Mouse (Mus musculus): ENCODE measurements at regions not wholly inside any gene's neighbourhood (a gene's known extent, or its start where the extent isn't known, plus 50 kb on each side); places are given as distances from the start of the nearest gene placed in this dataset.
A peak's percentile ranks its signal among the peaks of the same experiment; 100 is the strongest.

DNA sequence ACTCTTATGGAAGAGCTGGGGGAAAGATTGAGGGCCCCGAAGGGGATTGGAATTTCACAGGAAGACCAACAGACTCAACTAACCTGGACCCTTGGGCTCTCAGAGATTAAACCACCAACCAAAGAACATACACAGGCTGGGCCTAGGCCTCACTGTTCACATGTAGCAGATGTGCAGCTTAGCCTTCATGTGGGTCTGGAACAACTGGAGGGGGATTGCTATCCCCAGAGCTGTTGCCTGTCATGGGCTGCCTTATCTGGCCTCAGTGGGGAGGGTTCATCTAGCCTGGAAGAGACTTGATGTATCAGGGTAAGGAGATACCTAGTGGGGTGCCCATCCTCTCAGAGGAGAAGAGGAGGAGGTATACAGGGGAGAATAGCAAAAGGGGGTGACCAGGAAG is 103.2 kb upstream of the Vangl1 start:
- H3K9me3 ChIP-seq (ENCODE audit: control insufficient read depth, low read length): no peaks in the 10 kb centered on the region
- H3K36me3 ChIP-seq (ENCODE audit: control insufficient read depth, insufficient read depth, low read length): no peaks in the 10 kb centered on the region
- no peak overlapping the region for H3K27ac ChIP-seq (replicated peaks; ENCODE audit: low read depth, low read length)
- no peaks in the 10 kb centered on the region for H3K4me1 ChIP-seq (ENCODE audit: control insufficient read depth, insufficient read depth, low read length)
- no peak overlapping the region for H3K4me3 ChIP-seq (ENCODE audit: low read depth, low read length)
- ATAC-seq (ENCODE audit: low read depth) (no peak), DNase-seq (ENCODE audit: low spot score) (no peak)
- 86% methylated on average over 1 of the region's 1 CpGs for WGBS
- H3K27me3 ChIP-seq (replicated peaks; ENCODE audit: control insufficient read depth, insufficient read depth, low read length): no peaks in the 10 kb centered on the region
- no peak overlapping the region for H3K4me2 ChIP-seq (ENCODE audit: low read depth, low read length)
- H3K9ac ChIP-seq (ENCODE audit: low read depth, low read length): no peak overlapping the region

DNA sequence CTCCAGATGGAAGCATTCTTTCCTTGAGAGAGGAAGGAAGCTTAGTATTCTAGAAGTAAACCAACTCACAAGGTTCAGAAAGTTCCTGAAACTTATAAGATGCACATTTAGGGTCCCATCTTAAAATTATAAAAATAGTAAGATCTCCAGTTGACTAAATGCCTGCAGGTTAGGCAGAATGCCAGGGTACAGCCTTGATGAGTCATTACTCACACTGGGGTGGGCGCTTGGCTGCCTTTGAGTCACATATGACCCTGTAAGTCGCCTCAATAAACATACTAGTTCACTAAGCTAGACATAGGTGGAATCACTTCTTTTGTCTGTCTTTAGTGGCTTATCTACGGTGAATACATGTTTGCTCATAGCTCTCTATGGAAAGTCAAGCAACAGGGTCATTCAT is 87.9 kb upstream of the Vangl1 start:
- 87% methylated on average over 3 of the region's 3 CpGs for WGBS
- Histone ChIP-seq H3K27me3 (replicated peaks; ENCODE audit: control insufficient read depth, insufficient read depth, low read length) (no peaks in the 10 kb centered on the region), H3K36me3 (ENCODE audit: control insufficient read depth, insufficient read depth, low read length) (no peaks in the 10 kb centered on the region), H3K27ac (replicated peaks; ENCODE audit: low read depth, low read length) (no peak overlapping the region), H3K4me2 (ENCODE audit: low read depth, low read length) (no peak overlapping the region), H3K4me3 (ENCODE audit: low read depth, low read length) (no peak overlapping the region), H3K4me1 (ENCODE audit: control insufficient read depth, insufficient read depth, low read length) (no peaks in the 10 kb centered on the region), H3K9ac (ENCODE audit: low read depth, low read length) (no peak overlapping the region), H3K9me3 (ENCODE audit: control insufficient read depth, low read length) (no peaks in the 10 kb centered on the region)
- ATAC-seq (ENCODE audit: low read depth) (no peak), DNase-seq (ENCODE audit: low spot score) (no peak)

DNA sequence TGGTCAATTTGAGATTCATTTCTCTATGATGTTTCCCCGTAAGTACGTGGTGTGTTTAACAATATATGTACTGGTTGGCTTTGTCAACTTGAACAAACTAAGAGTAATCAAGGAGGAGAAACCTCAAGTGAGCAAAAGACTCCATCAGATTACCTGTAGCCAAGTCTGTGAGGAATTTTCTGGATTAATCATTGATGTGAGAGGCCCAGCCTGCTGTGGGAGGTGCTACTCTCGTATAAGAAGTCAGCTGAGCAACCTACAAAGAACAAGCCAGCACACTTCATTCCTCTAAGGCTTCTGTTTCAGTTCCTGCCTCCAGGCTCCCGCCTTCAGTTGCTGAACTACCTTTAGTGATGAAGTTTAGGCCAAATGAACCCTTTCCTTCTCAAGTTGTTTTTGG is 77.5 kb upstream of the Vangl1 start:
- DNase-seq (ENCODE audit: low spot score) (no peak), ATAC-seq (ENCODE audit: low read depth) (no peak)
- Histone ChIP-seq H3K4me3 (ENCODE audit: low read depth, low read length) (no peak overlapping the region), H3K27me3 (replicated peaks; ENCODE audit: control insufficient read depth, insufficient read depth, low read length) (no peaks in the 10 kb centered on the region), H3K36me3 (ENCODE audit: control insufficient read depth, insufficient read depth, low read length) (no peaks in the 10 kb centered on the region), H3K9ac (ENCODE audit: low read depth, low read length) (no peak overlapping the region), H3K9me3 (ENCODE audit: control insufficient read depth, low read length) (no peaks in the 10 kb centered on the region), H3K4me1 (ENCODE audit: control insufficient read depth, insufficient read depth, low read length) (no peaks in the 10 kb centered on the region), H3K27ac (replicated peaks; ENCODE audit: low read depth, low read length) (no peak overlapping the region), H3K4me2 (ENCODE audit: low read depth, low read length) (no peak overlapping the region)
- WGBS: 77% methylated on average over 4 of the region's 4 CpGs

DNA sequence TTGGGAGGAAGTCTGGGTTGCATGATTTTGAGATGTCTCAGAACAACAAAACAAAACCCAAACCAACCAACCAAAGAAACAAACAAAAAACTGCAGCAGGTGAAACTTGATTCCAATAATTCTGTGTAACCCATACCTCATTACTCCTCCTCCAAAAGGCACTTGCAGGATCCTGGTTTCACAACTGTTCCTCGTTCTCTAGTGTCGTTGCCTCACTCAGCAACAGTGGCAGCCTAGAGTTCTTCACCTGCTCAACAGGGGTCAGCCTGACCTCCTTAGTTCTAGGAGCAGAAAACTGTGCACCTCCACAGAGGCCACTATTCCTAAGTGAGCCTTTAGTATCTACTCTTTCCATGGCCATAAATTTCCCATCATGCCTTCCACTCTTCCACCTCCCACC is 72.3 kb upstream of the Vangl1 start:
- no peaks in the 10 kb centered on the region for H3K27me3 ChIP-seq (replicated peaks; ENCODE audit: control insufficient read depth, insufficient read depth, low read length)
- no peaks in the 10 kb centered on the region for H3K9me3 ChIP-seq (ENCODE audit: control insufficient read depth, low read length)
- 0 out of 2 replicates have a peak, but pooled peaks cover 10% of the 10 kb centered on the region for H3K4me1 ChIP-seq (ENCODE audit: control insufficient read depth, insufficient read depth, low read length)
- no peak overlapping the region for H3K4me3 ChIP-seq (ENCODE audit: low read depth, low read length)
- no peak overlapping the region for H3K27ac ChIP-seq (replicated peaks; ENCODE audit: low read depth, low read length)
- H3K9ac ChIP-seq (ENCODE audit: low read depth, low read length): no peak overlapping the region
- ATAC-seq (ENCODE audit: low read depth): no peak
- no peak overlapping the region for H3K4me2 ChIP-seq (ENCODE audit: low read depth, low read length)
- WGBS: 59% methylated on average over 2 of the region's 2 CpGs
- no peaks in the 10 kb centered on the region for H3K36me3 ChIP-seq (ENCODE audit: control insufficient read depth, insufficient read depth, low read length)
- DNase-seq (ENCODE audit: low spot score): no peak

DNA sequence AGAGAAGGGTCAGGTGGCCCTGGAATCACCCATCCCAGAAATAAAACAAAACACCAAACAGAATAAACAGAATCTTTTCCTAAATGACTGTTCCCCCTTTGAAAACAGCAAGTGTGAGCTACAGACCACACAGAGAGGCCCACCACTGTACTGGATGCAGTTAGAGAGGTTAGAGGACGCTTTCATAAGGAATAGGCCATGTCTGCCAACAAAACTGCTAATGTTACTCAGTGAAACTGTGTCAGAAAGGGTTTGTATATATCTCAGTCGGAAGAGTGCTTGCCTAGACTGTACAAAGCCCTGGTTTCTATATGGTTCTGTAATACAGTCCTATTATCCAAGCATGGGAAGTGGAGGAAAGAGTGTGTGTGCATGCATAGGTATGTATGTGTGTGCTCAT is 71.8 kb upstream of the Vangl1 start:
- 79% methylated on average over 2 of the region's 2 CpGs for WGBS
- Histone ChIP-seq H3K4me2 (ENCODE audit: low read depth, low read length) (no peak overlapping the region), H3K27ac (replicated peaks; ENCODE audit: low read depth, low read length) (no peak overlapping the region), H3K9me3 (ENCODE audit: control insufficient read depth, low read length) (no peaks in the 10 kb centered on the region), H3K9ac (ENCODE audit: low read depth, low read length) (no peak overlapping the region), H3K4me3 (ENCODE audit: low read depth, low read length) (no peak overlapping the region), H3K36me3 (ENCODE audit: control insufficient read depth, insufficient read depth, low read length) (no peaks in the 10 kb centered on the region), H3K27me3 (replicated peaks; ENCODE audit: control insufficient read depth, insufficient read depth, low read length) (no peaks in the 10 kb centered on the region), H3K4me1 (ENCODE audit: control insufficient read depth, insufficient read depth, low read length) (0 out of 2 replicates have a peak, but pooled peaks cover 10% of the 10 kb centered on the region)
- no peak for ATAC-seq (ENCODE audit: low read depth)
- no peak for DNase-seq (ENCODE audit: low spot score)

DNA sequence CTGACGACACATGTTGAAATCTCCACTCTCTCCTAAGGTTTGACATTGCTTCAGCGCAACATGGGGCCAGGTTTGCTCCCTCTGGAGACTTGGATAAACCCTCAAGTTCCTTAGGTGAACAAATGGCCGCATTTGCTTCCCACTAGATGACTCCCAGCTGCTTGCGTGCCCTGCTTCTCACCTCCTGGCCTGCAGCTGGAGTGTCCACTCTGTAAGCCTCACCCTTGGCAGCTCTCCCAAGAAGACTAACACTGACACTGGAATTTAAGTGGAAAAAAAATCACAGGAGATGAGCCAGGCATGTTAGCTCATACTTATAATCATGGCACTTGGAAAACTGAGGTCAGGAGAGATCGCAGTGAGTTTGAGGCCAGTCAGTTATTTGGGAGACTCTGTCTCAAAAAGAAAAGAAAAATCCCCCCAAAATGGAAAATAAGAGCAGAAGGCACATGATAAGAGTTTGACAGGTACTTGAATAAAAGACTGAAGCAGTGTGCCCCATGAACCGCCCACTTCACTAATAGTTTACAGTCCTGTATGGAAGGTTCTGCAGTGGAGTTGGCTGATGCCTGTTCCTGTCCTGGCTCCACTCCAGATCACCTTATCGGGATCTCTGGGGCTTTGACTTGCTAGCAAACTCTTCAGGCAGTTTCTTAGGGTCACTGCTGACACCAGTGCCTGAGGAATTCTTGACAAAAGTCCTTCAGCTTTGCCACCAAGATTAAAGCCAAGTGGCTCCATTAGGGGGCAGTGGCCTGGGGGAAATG is 70.9 kb upstream of the Vangl1 start:
- Histone ChIP-seq H3K4me3 (ENCODE audit: low read depth, low read length) (no peak overlapping the region), H3K36me3 (ENCODE audit: control insufficient read depth, insufficient read depth, low read length) (no peaks in the 10 kb centered on the region), H3K9ac (ENCODE audit: low read depth, low read length) (no peak overlapping the region), H3K9me3 (ENCODE audit: control insufficient read depth, low read length) (no peaks in the 10 kb centered on the region), H3K4me2 (ENCODE audit: low read depth, low read length) (no peak overlapping the region), H3K27me3 (replicated peaks; ENCODE audit: control insufficient read depth, insufficient read depth, low read length) (no peaks in the 10 kb centered on the region), H3K27ac (replicated peaks; ENCODE audit: low read depth, low read length) (no peak overlapping the region), H3K4me1 (ENCODE audit: control insufficient read depth, insufficient read depth, low read length) (0 out of 2 replicates have a peak, but pooled peaks cover 10% of the 10 kb centered on the region)
- peak; percentile 45 for DNase-seq (ENCODE audit: low spot score)
- WGBS: 63% methylated on average over 7 of the region's 7 CpGs
- no peak for ATAC-seq (ENCODE audit: low read depth)

DNA sequence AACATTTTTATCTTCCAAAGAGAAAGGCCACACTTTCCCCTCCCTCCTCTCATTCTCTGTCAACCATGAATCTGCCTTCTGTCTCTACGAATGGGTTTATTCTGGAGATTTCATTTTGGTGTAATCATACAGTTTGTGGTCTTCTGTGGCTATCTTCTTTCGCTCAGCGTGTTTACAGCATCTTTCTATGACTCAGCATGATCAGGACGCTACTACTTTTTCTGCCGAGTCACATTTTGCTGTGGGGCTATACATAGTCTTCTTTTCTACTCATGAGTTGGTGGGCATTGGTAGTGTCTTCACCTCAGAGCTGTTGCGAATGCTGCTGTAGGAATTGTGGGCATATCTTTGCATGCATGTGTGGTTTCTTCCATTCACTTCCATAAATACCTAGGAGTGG is 66.3 kb upstream of the Vangl1 start:
- ATAC-seq (ENCODE audit: low read depth): no peak

DNA sequence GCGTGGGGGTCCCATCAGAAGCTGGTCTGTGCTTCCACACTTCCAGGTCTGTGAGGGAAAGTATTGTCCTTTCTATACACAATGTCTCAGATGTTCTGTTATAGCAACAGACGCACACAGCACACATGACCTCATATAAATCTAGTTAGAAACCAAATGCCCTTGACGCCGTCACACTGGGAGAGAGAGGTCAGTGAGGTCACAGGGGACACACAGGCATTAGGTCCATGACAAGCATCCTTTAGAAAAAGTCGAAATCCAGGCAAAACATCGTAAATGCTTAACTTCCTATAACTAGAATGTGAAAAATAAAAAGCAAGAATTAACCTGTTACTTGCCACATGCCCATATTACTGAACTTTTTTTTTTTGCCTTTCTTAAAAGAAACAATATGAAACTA is 65.8 kb upstream of the Vangl1 start:
- H3K4me3 ChIP-seq (ENCODE audit: low read depth, low read length): no peak overlapping the region
- 52% methylated on average over 6 of the region's 6 CpGs for WGBS
- ATAC-seq (ENCODE audit: low read depth) (no peak), DNase-seq (ENCODE audit: low spot score) (no peak)
- H3K9me3 ChIP-seq (ENCODE audit: control insufficient read depth, low read length): no peaks in the 10 kb centered on the region
- no peak overlapping the region for H3K9ac ChIP-seq (ENCODE audit: low read depth, low read length)
- H3K4me1 ChIP-seq (ENCODE audit: control insufficient read depth, insufficient read depth, low read length): 0 out of 2 replicates have a peak, but pooled peaks cover 11% of the 10 kb centered on the region
- no peaks in the 10 kb centered on the region for H3K27me3 ChIP-seq (replicated peaks; ENCODE audit: control insufficient read depth, insufficient read depth, low read length)
- no peak overlapping the region for H3K4me2 ChIP-seq (ENCODE audit: low read depth, low read length)
- no peaks in the 10 kb centered on the region for H3K36me3 ChIP-seq (ENCODE audit: control insufficient read depth, insufficient read depth, low read length)
- no peak overlapping the region for H3K27ac ChIP-seq (replicated peaks; ENCODE audit: low read depth, low read length)

More for the DNA sequence above, 66.3 kb upstream of the Vangl1 start:
- no peaks in the 10 kb centered on the region for H3K9me3 ChIP-seq (ENCODE audit: control insufficient read depth, low read length)
- H3K36me3 ChIP-seq (ENCODE audit: control insufficient read depth, insufficient read depth, low read length): no peaks in the 10 kb centered on the region
- H3K4me3 ChIP-seq (ENCODE audit: low read depth, low read length): no peak overlapping the region
- no peak overlapping the region for H3K9ac ChIP-seq (ENCODE audit: low read depth, low read length)
- DNase-seq (ENCODE audit: low spot score): no peak
- no peak overlapping the region for H3K27ac ChIP-seq (replicated peaks; ENCODE audit: low read depth, low read length)
- no peaks in the 10 kb centered on the region for H3K27me3 ChIP-seq (replicated peaks; ENCODE audit: control insufficient read depth, insufficient read depth, low read length)
- H3K4me2 ChIP-seq (ENCODE audit: low read depth, low read length): no peak overlapping the region
- 0 out of 2 replicates have a peak, but pooled peaks cover 13% of the 10 kb centered on the region for H3K4me1 ChIP-seq (ENCODE audit: control insufficient read depth, insufficient read depth, low read length)
- WGBS: 90% methylated on average over 6 of the region's 6 CpGs

DNA sequence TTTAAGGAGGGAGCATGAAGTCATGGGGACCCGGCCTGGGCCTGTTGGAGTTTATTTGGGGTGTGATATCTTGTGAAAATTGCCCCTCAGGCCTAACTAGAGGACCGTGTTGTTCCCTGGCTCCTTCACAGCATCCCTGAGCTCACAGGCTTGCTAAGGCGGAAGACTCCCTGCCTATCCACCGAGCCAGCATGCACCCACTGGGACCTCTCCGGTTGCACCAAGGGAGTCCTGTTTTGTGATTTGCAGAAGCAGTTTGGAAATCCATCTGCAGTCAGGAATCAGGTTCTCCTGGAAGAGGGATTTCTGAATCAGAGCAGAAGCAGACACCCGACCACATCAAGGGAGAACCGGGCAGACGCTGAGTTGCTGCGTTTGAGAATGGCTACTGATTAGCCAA is 61.6 kb upstream of the Vangl1 start:
- Histone ChIP-seq H3K4me3 (ENCODE audit: low read depth, low read length) (no peak overlapping the region), H3K27ac (replicated peaks; ENCODE audit: low read depth, low read length) (no peak overlapping the region), H3K9me3 (ENCODE audit: control insufficient read depth, low read length) (no peaks in the 10 kb centered on the region), H3K27me3 (replicated peaks; ENCODE audit: control insufficient read depth, insufficient read depth, low read length) (no peaks in the 10 kb centered on the region), H3K9ac (ENCODE audit: low read depth, low read length) (no peak overlapping the region), H3K36me3 (ENCODE audit: control insufficient read depth, insufficient read depth, low read length) (no peaks in the 10 kb centered on the region), H3K4me2 (ENCODE audit: low read depth, low read length) (no peak overlapping the region), H3K4me1 (ENCODE audit: control insufficient read depth, insufficient read depth, low read length) (peaks cover 25% of the 10 kb centered on the region; the same call in 1 of the 2 replicates)
- WGBS: 34% methylated on average over 9 of the region's 9 CpGs
- DNase-seq (ENCODE audit: low spot score): peak; percentile 56
- ATAC-seq (ENCODE audit: low read depth): peak; percentile 31; the same call in 1 of the 2 replicates
